Mouse (Mus musculus): ENCODE data around the gene Gsx1.

The Gsx1 gene

GRCm38 (mm10) chr5:147188571-147188975 lies at the start of gene Gsx1:
Gene Gsx1 (plus strand): TSS chr5:147188696.
- DNase-seq (ENCODE audit: extremely low read depth, low read depth): no peak

GRCm38 (mm10) chr5:147147340-147147739 lies 41.2 kb upstream of the Gsx1 start:
- DNase-seq (ENCODE audit: extremely low read depth, low read depth): no peak

- DNase-seq (ENCODE audit: extremely low read depth, low read depth): no peak
These were observed 33.6 kb upstream of the Gsx1 start for GRCm38 (mm10) chr5:147154806-147155371.

GRCm38 (mm10) chr5:147155449-147156133 lies 32.9 kb upstream of the Gsx1 start:
- DNase-seq (ENCODE audit: extremely low read depth, low read depth): no peak

- DNase-seq (ENCODE audit: extremely low read depth, low read depth): no peak
These were observed 32.1 kb upstream of the Gsx1 start for GRCm38 (mm10) chr5:147156376-147156775.

GRCm38 (mm10) chr5:147157441-147157840 lies 31.1 kb upstream of the Gsx1 start:
- DNase-seq (ENCODE audit: extremely low read depth, low read depth): no peak

GRCm38 (mm10) chr5:147159320-147159719 lies 29.2 kb upstream of the Gsx1 start:
- no peak for DNase-seq (ENCODE audit: extremely low read depth, low read depth)

GRCm38 (mm10) chr5:147159792-147160191 lies 28.7 kb upstream of the Gsx1 start:
- DNase-seq (ENCODE audit: extremely low read depth, low read depth): no peak

- DNase-seq (ENCODE audit: extremely low read depth, low read depth): no peak
These were observed 23.4 kb upstream of the Gsx1 start for GRCm38 (mm10) chr5:147165060-147165459.

GRCm38 (mm10) chr5:147170088-147170487 lies 18.4 kb upstream of the Gsx1 start:
- no peak for DNase-seq (ENCODE audit: extremely low read depth, low read depth)

- DNase-seq (ENCODE audit: extremely low read depth, low read depth): no peak
These were observed 14.4 kb upstream of the Gsx1 start for GRCm38 (mm10) chr5:147174046-147174445.

- DNase-seq (ENCODE audit: extremely low read depth, low read depth): no peak
These were observed 3.2 kb upstream of the Gsx1 start for GRCm38 (mm10) chr5:147185174-147185915.

GRCm38 (mm10) chr5:147186001-147186431 lies 2.5 kb upstream of the Gsx1 start:
- no peak for DNase-seq (ENCODE audit: extremely low read depth, low read depth)

GRCm38 (mm10) chr5:147186781-147187551 lies 1.5 kb upstream of the Gsx1 start:
- DNase-seq (ENCODE audit: extremely low read depth, low read depth): no peak

- no peak for DNase-seq (ENCODE audit: extremely low read depth, low read depth)
These were observed 835 bp upstream of the Gsx1 start for GRCm38 (mm10) chr5:147187552-147188170.

GRCm38 (mm10) chr5:147189156-147189555 lies 660 bp downstream of the Gsx1 start:
- no peak for DNase-seq (ENCODE audit: extremely low read depth, low read depth)

GRCm38 (mm10) chr5:147189836-147190602 lies 1.5 kb downstream of the Gsx1 start:
- no peak for DNase-seq (ENCODE audit: extremely low read depth, low read depth)

- DNase-seq (ENCODE audit: extremely low read depth, low read depth): no peak
These were observed 2.4 kb downstream of the Gsx1 start for GRCm38 (mm10) chr5:147190885-147191284.

GRCm38 (mm10) chr5:147191801-147192575 lies 3.5 kb downstream of the Gsx1 start:
- no peak for DNase-seq (ENCODE audit: extremely low read depth, low read depth)

GRCm38 (mm10) chr5:147192576-147192960 lies 4.1 kb downstream of the Gsx1 start:
- no peak for DNase-seq (ENCODE audit: extremely low read depth, low read depth)

All from MEL-GATA-1-ER (cell line).